Mouse (Mus musculus): ENCODE results near the gene Slc38a3. TPM values are rescaled to one million over a fixed set of nuclear protein-coding genes. Genes with fewer than 3 reads are reported as not detected.
A peak's percentile ranks its signal among the peaks of the same experiment; 100 is the strongest.
"Not testable (repeated sequence)": the region's sequence is repeated elsewhere in the genome, so short reads cannot be mapped to it uniquely, and the experiment has no call there.

The Slc38a3 gene
- polyA plus RNA-seq, 1 experiment from 2014 or later = 5.1 TPM

DNA sequence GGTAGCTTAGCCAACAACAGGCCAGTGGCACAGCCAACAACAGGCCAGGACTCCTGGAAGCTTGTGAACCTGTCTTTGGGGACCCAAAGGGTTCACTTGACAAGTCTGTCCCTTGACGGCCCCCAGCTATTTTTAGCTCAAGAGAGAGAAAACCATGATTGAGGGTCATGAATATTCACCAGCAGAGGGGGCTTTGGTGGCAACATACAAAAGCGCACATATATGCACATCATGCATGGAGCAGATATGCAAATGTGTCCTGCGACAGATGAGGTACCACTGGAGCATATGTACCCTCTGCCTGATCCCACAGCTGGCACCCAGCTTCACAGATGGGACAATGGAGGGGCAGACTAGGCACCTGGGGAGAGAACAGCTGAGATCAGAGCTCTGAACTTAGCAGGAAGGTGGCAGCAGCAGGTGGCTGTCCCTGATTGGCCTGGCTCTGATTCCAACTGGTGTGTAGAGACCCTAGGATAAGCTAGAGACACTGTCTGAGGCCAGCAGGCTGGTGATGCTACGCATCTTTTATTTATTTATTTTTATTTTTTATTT, 24.2 kb upstream of the Slc38a3 start:
- Histone ChIP-seq H3K9ac (no peak overlapping the region), H3K4me1 (peaks cover 41% of the 10 kb centered on the region), H3K9me3 (no peaks in the 10 kb centered on the region), H3K27me3 (no peaks in the 10 kb centered on the region), H3K4me2 (no peak overlapping the region), H3K36me3 (peaks cover 71% of the 10 kb centered on the region), H3K27ac (no peak overlapping the region), H3K4me3 (no peak overlapping the region)
- WGBS = 57% methylated on average over 4 of the region's 4 CpGs
- ATAC-seq (ENCODE audit: insufficient number of reproducible peaks, low FRiP score, low TSS enrichment, low read depth) = no peak

DNA sequence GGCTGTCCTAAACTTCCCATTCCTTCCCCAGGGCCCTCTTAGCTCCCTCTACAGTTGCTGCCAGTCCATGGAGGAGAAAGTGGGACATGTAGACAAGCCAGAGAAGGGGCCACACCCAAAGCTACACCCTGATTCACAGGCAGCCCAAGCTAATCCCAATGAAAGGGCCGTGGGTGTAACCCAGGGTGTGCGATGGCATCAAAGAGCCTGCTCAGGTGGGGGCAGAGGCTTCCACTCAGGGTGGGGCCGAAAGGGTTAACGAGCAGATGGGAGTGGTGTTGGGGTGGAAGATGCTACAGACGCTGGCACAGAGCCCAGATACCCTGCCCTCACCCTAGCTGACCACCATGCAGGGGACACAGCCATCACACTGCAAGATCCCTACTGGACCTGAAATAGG, 23.5 kb upstream of the Slc38a3 start:
- WGBS = 63% methylated on average over 5 of the region's 5 CpGs

DNA sequence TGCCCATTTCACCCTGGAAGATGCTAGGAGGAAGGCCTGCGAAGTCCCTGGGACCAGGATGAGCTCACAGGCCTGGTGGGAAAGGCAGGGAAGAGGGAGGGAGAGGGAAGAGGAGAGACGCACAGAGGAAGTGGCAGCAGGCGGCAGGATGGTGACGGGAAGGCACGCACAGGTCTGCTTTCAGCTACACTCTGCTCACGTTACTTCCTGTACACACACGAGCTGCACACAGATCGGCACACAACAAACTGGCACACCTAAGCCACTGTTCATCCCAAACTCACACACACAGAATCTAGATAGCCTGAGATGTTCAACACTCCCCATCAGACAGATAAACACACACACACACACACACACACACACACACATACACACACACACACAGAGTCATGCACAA, 21.1 kb upstream of the Slc38a3 start:
- 71% methylated on average over 8 of the region's 8 CpGs for WGBS
- Histone ChIP-seq H3K4me3 (no peak overlapping the region), H3K36me3 (peaks cover 86% of the 10 kb centered on the region), H3K27me3 (no peaks in the 10 kb centered on the region), H3K9me3 (no peaks in the 10 kb centered on the region), H3K4me1 (peaks cover 14% of the 10 kb centered on the region), H3K4me2 (no peak overlapping the region), H3K27ac (no peak overlapping the region), H3K9ac (no peak overlapping the region)
- ATAC-seq (ENCODE audit: insufficient number of reproducible peaks, low FRiP score, low TSS enrichment, low read depth) = no peak

More for the DNA sequence above, 23.5 kb upstream of the Slc38a3 start:
- H3K27ac ChIP-seq = no peak overlapping the region
- H3K27me3 ChIP-seq = no peaks in the 10 kb centered on the region
- H3K4me3 ChIP-seq = no peak overlapping the region
- no peak overlapping the region for H3K9ac ChIP-seq
- H3K9me3 ChIP-seq = no peaks in the 10 kb centered on the region
- peaks cover 34% of the 10 kb centered on the region for H3K4me1 ChIP-seq
- 0 out of 2 replicates have a peak, but pooled peaks have one; percentile 1 for ATAC-seq (ENCODE audit: insufficient number of reproducible peaks, low FRiP score, low TSS enrichment, low read depth)
- H3K4me2 ChIP-seq = no peak overlapping the region
- H3K36me3 ChIP-seq = peaks cover 78% of the 10 kb centered on the region

DNA sequence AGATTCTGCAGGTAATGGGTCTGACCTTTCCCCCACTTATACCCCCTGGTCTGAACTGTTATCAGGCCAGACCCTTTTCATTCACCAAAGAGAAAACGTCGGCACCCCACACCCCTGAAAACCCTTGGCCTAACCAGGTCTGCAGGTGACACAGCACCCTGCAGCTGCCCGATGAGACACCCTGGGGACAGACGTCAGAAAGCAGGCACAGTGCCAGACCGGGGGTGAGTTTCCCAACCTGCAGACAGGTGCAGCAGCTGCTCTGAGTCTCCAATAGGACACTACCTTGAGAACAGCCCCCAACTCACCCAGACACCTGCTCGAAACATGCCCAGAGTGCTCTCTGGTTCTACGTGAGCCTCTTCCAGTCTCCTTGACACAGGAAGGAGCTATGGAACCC, 19.6 kb upstream of the Slc38a3 start:
- Histone ChIP-seq H3K4me1 (peaks cover 9% of the 10 kb centered on the region; the same call in 1 of the 2 replicates), H3K27me3 (no peaks in the 10 kb centered on the region), H3K4me3 (no peak overlapping the region), H3K9me3 (no peaks in the 10 kb centered on the region), H3K4me2 (no peak overlapping the region), H3K36me3 (peaks cover 90% of the 10 kb centered on the region), H3K27ac (no peak overlapping the region), H3K9ac (no peak overlapping the region)
- no peak for ATAC-seq (ENCODE audit: insufficient number of reproducible peaks, low FRiP score, low TSS enrichment, low read depth)
- WGBS = 72% methylated on average over 7 of the region's 7 CpGs

DNA sequence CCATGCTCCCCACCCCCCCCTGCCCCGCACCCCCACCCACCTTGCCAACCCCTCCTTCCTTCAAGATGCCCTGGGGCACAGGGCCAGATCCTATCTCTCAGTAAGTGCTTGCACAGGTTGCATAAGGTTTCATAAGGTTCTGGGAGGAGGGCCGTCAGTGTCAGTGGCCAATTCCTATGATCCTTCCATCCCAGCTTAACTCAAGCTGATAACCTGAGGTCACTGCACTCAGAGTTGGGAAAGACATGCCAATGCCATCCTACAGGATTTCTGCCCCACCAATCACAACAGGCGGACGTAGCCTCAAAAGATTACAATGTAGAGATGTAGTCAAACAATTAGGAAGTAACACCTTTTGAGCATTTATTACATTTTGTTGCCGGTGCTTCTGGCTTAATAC, 19.1 kb upstream of the Slc38a3 start:
- H3K9me3 ChIP-seq = no peaks in the 10 kb centered on the region
- H3K27ac ChIP-seq = no peak overlapping the region
- no peak overlapping the region for H3K9ac ChIP-seq
- no peak overlapping the region for H3K4me3 ChIP-seq
- no peak for ATAC-seq (ENCODE audit: insufficient number of reproducible peaks, low FRiP score, low TSS enrichment, low read depth)
- no peaks in the 10 kb centered on the region for H3K27me3 ChIP-seq
- H3K4me1 ChIP-seq = peaks cover 8% of the 10 kb centered on the region; the same call in 1 of the 2 replicates
- no peak overlapping the region for H3K4me2 ChIP-seq
- peaks cover 95% of the 10 kb centered on the region for H3K36me3 ChIP-seq
- 78% methylated on average over 5 of the region's 5 CpGs for WGBS

DNA sequence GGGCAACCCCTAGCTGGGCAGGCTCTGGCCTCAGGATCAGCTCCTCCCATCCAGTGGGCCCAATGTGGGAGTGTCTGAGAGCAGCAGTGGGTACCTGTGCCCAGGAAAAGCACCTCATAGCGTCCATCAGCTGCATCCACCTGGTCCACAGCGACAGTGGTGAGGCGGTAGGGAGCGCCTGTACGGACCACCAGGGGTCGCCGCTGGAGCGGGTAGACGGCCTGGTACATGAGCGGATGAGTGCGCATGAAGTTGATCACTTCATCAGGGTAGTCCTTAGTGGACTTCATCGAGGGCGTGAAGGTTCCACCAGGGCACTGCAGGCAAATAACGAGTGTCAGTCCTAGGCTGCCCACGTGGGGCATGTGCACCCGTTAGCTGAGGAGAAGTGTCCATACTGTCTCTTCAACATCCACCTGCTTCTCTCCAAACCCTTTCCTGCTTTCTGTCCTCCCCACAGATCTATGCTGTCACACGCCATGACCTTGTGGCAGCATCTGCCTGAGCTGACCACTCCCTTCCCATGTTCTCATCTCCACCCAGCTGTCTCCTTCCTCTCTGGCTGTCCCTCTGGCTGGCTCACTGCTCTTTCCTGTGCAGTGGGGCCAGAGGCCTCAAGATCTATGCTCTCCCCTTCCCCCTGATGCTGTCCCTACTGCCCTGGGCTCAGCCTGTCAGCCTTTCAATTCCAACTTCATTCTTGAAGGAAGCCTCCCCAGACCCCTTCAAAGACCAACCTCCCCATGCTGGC, 16.1 kb upstream of the Slc38a3 start:
- 33% methylated on average over 17 of the region's 17 CpGs for WGBS
- Histone ChIP-seq H3K9me3 (no peaks in the 10 kb centered on the region), H3K27me3 (no peaks in the 10 kb centered on the region), H3K4me1 (peaks cover 5% of the 10 kb centered on the region), H3K36me3 (peaks cover 85% of the 10 kb centered on the region), H3K4me3 (no peak overlapping the region), H3K27ac (no peak overlapping the region), H3K9ac (no peak overlapping the region), H3K4me2 (no peak overlapping the region)
- no peak for ATAC-seq (ENCODE audit: insufficient number of reproducible peaks, low FRiP score, low TSS enrichment, low read depth)

DNA sequence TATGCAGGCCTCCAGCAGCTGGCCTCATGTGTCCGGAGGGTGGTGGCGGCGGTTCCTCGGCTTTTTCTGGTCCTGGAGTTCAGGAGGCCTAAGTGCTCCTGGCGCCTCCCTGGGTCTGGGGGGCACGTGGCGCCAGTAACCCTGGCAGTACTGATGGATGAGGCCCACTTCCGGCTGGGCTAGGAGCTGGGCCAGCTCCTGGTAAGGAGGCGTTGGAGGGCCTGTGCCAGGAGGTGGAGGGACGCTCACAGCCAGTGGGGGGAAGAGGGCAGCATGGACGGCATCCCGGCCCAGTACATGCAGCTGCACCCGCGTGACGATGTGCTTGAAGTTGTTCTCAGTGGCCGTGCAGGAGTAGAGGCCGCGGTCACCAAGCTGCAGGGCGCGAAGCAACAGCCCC, 13.1 kb upstream of the Slc38a3 start:
- Histone ChIP-seq H3K27me3 (peaks cover 3% of the 10 kb centered on the region), H3K9ac (no peak overlapping the region), H3K36me3 (peaks cover 55% of the 10 kb centered on the region), H3K4me1 (peaks cover 5% of the 10 kb centered on the region), H3K4me3 (no peak overlapping the region), H3K27ac (no peak overlapping the region), H3K9me3 (no peaks in the 10 kb centered on the region), H3K4me2 (no peak overlapping the region)
- no peak for ATAC-seq (ENCODE audit: insufficient number of reproducible peaks, low FRiP score, low TSS enrichment, low read depth)
- WGBS = 79% methylated on average over 20 of the region's 20 CpGs

DNA sequence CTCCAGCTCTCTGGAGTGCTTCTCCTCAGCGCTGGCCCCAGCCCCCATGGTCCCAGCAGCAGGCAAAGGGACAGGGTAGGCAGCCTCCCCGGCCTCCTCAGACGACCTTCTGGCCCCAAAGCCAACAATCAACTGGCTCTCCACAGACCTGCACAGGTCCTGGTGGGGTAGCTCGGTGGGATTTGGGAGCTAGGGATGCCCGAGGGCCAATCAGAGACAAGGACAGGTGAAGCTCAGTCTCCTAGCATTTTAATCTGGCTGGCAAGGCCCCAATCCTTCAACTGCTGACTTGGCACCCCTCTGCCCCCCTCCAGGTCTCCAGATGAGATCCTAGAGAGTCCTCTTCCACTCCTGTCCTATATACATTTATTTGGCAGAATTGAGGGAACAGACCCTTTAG, 10.2 kb upstream of the Slc38a3 start, which contains the start of gene Gnat1:
TSS of gene Gnat1 (minus strand) at position 212 of the 400 bp plus-strand sequence.
- H3K4me2 ChIP-seq = no peak within 1 kb of the TSS
- no peak within 1 kb of the TSS for H3K27ac ChIP-seq
- H3K36me3 ChIP-seq = peaks cover 29% of the 10 kb centered on the region
- no peak within 1 kb of the TSS for H3K9ac ChIP-seq
- peaks cover 22% of the 10 kb centered on the region for H3K4me1 ChIP-seq
- no peak within 1 kb of the TSS for H3K4me3 ChIP-seq
- peaks cover 30% of the 10 kb centered on the region for H3K27me3 ChIP-seq
- H3K9me3 ChIP-seq = no peaks in the 10 kb centered on the region
- 46% methylated on average over 5 of the region's 5 CpGs for WGBS
- ATAC-seq (ENCODE audit: insufficient number of reproducible peaks, low FRiP score, low TSS enrichment, low read depth) = no peak

DNA sequence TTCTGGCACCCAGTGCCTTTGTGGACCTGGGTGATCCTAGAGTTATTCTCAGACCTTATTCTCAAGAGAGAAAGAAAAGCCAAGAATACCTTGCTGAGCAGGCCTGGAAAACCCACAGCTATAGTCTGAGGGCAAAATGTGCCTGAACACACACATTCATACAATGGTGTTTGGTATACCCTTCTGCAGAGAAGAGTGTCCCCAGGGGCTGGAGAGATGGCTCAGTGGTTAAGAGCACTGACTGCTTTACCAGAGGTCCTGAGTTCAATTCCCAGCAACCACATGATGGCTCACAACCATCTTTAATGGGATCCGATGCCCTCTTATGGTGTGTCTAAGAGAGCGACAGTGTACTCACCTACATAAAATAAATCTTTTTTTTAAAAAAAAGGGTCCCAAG, 9.5 kb upstream of the Slc38a3 start:
- no peak overlapping the region for H3K4me3 ChIP-seq
- no peak overlapping the region for H3K27ac ChIP-seq
- peaks cover 30% of the 10 kb centered on the region for H3K27me3 ChIP-seq
- H3K36me3 ChIP-seq = peaks cover 22% of the 10 kb centered on the region
- no peak overlapping the region for H3K4me2 ChIP-seq
- ATAC-seq (ENCODE audit: insufficient number of reproducible peaks, low FRiP score, low TSS enrichment, low read depth) = no peak
- peaks cover 22% of the 10 kb centered on the region for H3K4me1 ChIP-seq
- 90% methylated on average over 2 of the region's 2 CpGs for WGBS
- no peak overlapping the region for H3K9ac ChIP-seq
- H3K9me3 ChIP-seq = no peaks in the 10 kb centered on the region

DNA sequence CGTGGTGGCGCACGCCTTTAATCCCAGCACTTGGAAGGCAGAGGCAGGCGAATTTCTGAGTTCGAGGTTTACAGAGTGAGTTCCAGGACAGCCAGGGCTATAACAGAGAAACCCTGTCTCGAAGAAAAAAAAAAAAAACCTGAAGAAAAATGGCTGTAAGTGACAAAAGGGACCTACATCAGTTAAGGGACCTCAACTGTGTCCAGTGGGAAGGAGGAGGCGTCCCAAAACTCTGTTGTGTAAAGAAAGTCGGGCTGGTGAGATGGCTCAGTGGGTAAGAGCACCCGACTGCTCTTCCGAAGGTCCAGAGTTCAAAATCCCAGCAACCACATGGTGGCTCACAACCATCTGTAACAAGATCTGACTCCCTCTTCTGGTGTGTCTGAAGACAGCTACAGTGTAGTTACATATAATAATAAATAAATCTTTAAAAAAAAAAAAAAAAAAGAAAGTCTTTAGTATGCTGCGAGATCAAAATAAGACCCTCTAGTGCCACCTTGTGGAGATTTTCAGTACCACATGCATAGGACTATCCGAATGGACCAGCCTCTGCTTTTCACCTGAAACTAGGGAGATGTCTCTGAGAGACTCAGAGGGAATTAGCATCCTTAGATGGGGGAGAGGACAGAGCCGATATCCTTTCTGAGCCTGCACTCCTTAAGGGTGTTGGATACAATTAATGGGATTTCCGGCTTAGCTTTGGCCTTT, 8.6 kb upstream of the Slc38a3 start:
- not testable (repeated sequence) for H3K9ac ChIP-seq; H3K27ac ChIP-seq; ATAC-seq (ENCODE audit: insufficient number of reproducible peaks, low FRiP score, low TSS enrichment, low read depth); H3K9me3 ChIP-seq; H3K4me3 ChIP-seq; H3K4me2 ChIP-seq
- H3K36me3 ChIP-seq = peaks cover 13% of the 10 kb centered on the region
- 37% methylated on average over 14 of the region's 14 CpGs for WGBS
- peaks cover 22% of the 10 kb centered on the region for H3K4me1 ChIP-seq
- peaks cover 30% of the 10 kb centered on the region for H3K27me3 ChIP-seq

DNA sequence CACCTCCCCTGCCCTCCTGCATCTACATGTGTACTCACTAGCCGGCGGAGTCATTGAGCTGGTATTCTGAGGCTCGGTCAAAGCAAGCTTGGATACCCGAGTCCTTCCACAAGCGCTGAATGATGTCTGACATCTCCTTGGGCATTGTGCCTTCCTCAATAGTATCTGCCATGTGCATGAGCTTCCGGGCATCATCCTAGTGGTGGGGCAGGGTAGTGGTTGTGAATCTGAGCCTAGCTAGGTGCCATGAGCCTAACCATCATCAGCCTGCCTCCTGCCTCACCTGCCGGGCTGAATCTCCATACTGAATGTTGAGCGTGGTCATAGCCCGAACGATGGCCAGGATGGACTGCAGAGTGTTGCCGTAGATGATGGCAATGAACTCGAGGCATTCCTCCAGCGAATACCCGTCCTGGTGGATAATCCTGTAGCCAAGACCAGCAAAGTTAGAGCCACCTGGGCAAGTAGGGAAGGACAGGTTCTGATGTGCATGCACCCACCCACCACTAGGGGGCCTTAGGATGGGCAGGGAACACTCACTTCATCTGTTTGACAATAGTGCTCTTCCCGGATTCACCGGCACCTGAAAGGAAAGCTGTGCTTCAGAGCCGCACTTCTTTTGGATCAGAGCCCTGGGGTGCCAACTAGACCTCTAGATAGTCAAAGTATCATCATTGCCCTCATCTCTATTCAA, 7.9 kb upstream of the Slc38a3 start:
- Histone ChIP-seq H3K27ac (no peak overlapping the region), H3K4me1 (peaks cover 18% of the 10 kb centered on the region), H3K4me3 (no peak overlapping the region), H3K9me3 (no peaks in the 10 kb centered on the region), H3K9ac (no peak overlapping the region), H3K4me2 (no peak overlapping the region), H3K36me3 (peaks cover 6% of the 10 kb centered on the region), H3K27me3 (peaks cover 30% of the 10 kb centered on the region)
- 18% methylated on average over 17 of the region's 17 CpGs for WGBS
- ATAC-seq (ENCODE audit: insufficient number of reproducible peaks, low FRiP score, low TSS enrichment, low read depth) = no peak

All from limb, embryonic 15.5 days (tissue).